Mouse (Mus musculus) erythroid progenitor cell, adult 5-6 weeks (primary cell): ENCODE measurements around the gene Efcab5. TPM values are rescaled to one million over a fixed set of nuclear protein-coding genes. Genes with fewer than 3 reads are reported as not detected.

ENCODE experiments used
- total RNA-seq, 2 experiments: library from RNA; stranded (forward) in 1 of 2; stranded (reverse) in 1 of 2; fragments of 150-400 nt in 1 of 2; fragments of 186-747, 209-891 nt in 1 of 2; gene quantifications; 2 replicates each; pipeline versions ENCODE4 v1.2.3 to v1.2.4; 2015 to 2017; ENCODE audit warnings: low replicate concordance in 2 of 2

Gene Efcab5
- total RNA-seq, 2 experiments from 2014 or later, result 5.1 to 5.4 TPM

Other genes starting within 250 kb of the Efcab5 start
- gene Slc6a4, start 190.4 kb downstream of the Efcab5 start, total RNA-seq (2015; ENCODE audit: low replicate concordance), result 2.2 TPM in 1 of 2 replicates, not detected in the other
- gene Slc6a4, start 190.4 kb downstream of the Efcab5 start, total RNA-seq (2017; ENCODE audit: low replicate concordance), result not detected in 2 replicates
- 10.5 and 44.7 TPM in 2 replicates for gene Nsrp1, start 110.5 kb downstream of the Efcab5 start, total RNA-seq (2015; ENCODE audit: low replicate concordance)
- gene Nsrp1, start 110.5 kb downstream of the Efcab5 start, total RNA-seq (2017; ENCODE audit: low replicate concordance), result 4.1 and 13.5 TPM in 2 replicates
- 40.7 and 44.0 TPM in 2 replicates for gene Ssh2, start 27.3 kb upstream of the Efcab5 start, total RNA-seq (2015; ENCODE audit: low replicate concordance)
- 18.8 and 30.5 TPM in 2 replicates for gene Ssh2, start 27.3 kb upstream of the Efcab5 start, total RNA-seq (2017; ENCODE audit: low replicate concordance)